Mouse (Mus musculus) heart, embryonic 15.5 days (tissue): Measurements from ENCODE around the gene Proca1. TPM values are rescaled to one million over a fixed set of nuclear protein-coding genes. Genes with fewer than 3 reads are reported as not detected.
A peak's percentile ranks its signal among the peaks of the same experiment; 100 is the strongest.

Source experiments
- ATAC-seq: fragments of 200-750 bp; cut with Nextera tagmentation; replicated peaks from 2 replicates; pipeline ENCODE4 v1.8.0; 2017; ENCODE audit warnings: low read depth, moderate TSS enrichment; ENCODE audit not compliant: insufficient number of reproducible peaks, insufficient read depth, low FRiP score
- H3K27ac ChIP-seq: fragments of 300-500 bp; sonication (generic); 2 replicates; pipeline ENCODE4 v1.5.1; 2015; ENCODE audit warnings: mild to moderate bottlenecking, inconsistent platforms
- H3K27me3 ChIP-seq: fragments of 300-500 bp; sonication (generic); 2 replicates; pipeline ENCODE4 v1.6.1; 2015; ENCODE audit warnings: inconsistent platforms
- H3K36me3 ChIP-seq: fragments of 300-500 bp; sonication (generic); 2 replicates; pipeline ENCODE4 v1.6.1; 2015; ENCODE audit warnings: mild to moderate bottlenecking, inconsistent platforms
- H3K4me1 ChIP-seq: fragments of 300-500 bp; sonication (generic); replicated peaks from 2 replicates; pipeline ENCODE4 v1.6.1; 2015; ENCODE audit warnings: inconsistent platforms
- H3K4me2 ChIP-seq: fragments of 300-500 bp; sonication (generic); 2 replicates; pipeline ENCODE4 v1.6.1; 2015; ENCODE audit warnings: inconsistent platforms, mild to moderate bottlenecking, moderate library complexity
- H3K4me3 ChIP-seq: fragments of 300-500 bp; sonication (generic); 2 replicates; pipeline ENCODE4 v1.5.1; 2015; ENCODE audit warnings: mild to moderate bottlenecking, inconsistent platforms
- H3K9ac ChIP-seq: fragments of 300-500 bp; sonication (generic); 2 replicates; pipeline ENCODE4 v1.6.1; 2015; ENCODE audit warnings: mild to moderate bottlenecking, inconsistent platforms
- H3K9me3 ChIP-seq: fragments of 300-500 bp; sonication (generic); replicated peaks from 2 replicates; pipeline ENCODE4 v1.6.1; 2016; ENCODE audit warnings: inconsistent platforms
- WGBS: fragments of 180-500 bp; shearing (Covaris S2); methylation state at CpG from one replicate; pipeline ENCODE4 v1.1.7; 2015; ENCODE audit warnings: mixed read lengths; 5-methylcytosine and 5-hydroxymethylcytosine counted together
- microRNA-seq: library from miRNA; unstranded; fragments of <30 nt; microRNA quantifications from one replicate; pipeline ENCODE4, GENCODE M21; 2016
- polyA plus RNA-seq: library from polyadenylated mRNA; unstranded; fragments of >200 nt; fragmentation: Nextera tagmentation; extraction: Ambion mirVana; gene quantifications from 2 replicates; pipeline ENCODE4 v1.2.1, GENCODE M21; 2015

The Proca1 gene
- polyA plus RNA-seq, 1 experiment from 2014 or later: 2.9 TPM

DNA sequence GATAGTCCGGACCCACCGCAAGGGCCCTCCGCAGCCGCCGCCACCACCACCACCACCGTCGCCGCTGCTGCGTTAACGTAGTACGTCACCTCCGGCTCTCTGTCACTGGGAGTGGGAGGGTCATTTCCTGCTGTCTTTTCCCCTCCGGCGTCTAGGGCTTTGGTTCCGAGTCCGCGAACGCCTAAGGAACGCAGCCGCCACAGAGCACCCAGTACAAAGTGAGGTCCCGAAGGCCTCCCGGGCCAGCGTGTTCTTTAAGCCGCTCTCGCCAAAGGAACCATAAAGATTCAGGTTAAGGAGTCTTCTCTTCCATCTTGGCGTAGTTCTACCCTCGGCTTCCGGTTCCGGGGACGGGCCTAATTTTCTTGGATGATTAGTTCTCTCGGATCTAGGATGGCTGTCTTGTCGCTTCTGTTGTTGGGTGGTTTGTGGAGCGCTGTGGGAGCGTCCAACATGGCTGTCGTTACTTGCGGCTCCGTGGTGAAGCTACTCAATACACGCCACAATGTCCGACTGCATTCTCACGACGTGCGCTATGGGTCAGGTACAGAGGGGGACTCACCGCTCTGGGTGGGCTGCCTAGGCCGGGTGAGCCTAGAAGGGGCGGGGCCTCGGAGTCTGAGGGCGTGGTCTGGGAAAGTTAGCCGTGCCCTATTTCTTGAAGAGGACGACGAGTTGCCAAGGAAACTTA lies 52.6 kb downstream of the Proca1 start, which contains the start of the genes Sdf2 and Supt6:
TSS of gene Sdf2 (plus strand) at position 120 of the 691 bp plus-strand sequence.
TSS of gene Supt6 (minus strand) at position 361 of the 691 bp plus-strand sequence.
- Histone ChIP-seq H3K27me3 (no peaks in the 10 kb centered on the region), H3K36me3 (peaks cover 7% of the 10 kb centered on the region; the same call in 1 of the 2 replicates), H3K9me3 (no peaks in the 10 kb centered on the region), H3K4me1 (peaks cover 32% of the 10 kb centered on the region), H3K9ac (peak within 1 kb of the TSS; percentile 97), H3K27ac (peak within 1 kb of the TSS; percentile 98), H3K4me3 (peak within 1 kb of the TSS; percentile 99), H3K4me2 (peak within 1 kb of the TSS; percentile 82)
- under 1% methylated on average over 50 of the region's 50 CpGs for WGBS
- ATAC-seq: peak; percentile 93

DNA sequence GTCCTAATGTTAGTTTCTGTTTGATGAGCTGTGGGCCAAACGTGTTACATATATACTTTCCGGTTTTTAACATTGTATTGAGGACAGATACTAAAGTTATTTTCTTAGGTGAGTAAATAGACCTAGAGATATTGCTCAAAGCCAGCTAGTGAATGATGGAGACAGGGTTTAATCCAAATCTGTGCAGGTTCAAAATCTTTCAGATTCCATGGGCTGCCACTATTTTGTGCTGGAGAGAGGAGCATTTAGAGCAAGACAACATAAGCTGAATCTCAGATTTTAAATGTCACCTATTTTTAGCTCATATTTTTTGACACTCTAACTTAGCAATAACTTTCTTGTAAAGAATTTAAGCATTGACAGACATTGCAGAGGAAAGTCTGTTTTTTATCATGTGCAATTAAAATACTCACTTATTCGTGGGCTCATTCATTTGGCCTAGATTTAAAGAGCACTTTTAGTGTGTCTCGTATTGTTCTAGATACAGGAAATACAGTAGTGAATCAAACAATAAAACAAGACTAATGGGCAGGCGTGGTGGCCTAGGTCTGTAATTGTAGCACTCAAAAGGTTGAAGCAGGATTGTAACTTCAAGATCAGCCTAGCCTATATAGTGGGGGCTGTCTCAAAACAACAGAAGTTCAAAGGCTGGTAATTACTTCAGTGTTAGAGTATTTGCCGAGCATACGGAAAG lies 53.3 kb downstream of the Proca1 start:
- Histone ChIP-seq H3K4me2 (peak overlapping the region; percentile 82), H3K9ac (peak overlapping the region; percentile 97), H3K4me1 (peaks cover 30% of the 10 kb centered on the region), H3K4me3 (peak overlapping the region; percentile 99), H3K9me3 (no peaks in the 10 kb centered on the region), H3K27ac (peak overlapping the region; percentile 98), H3K27me3 (no peaks in the 10 kb centered on the region), H3K36me3 (peaks cover 14% of the 10 kb centered on the region)
- ATAC-seq: no peak
- WGBS: 40% methylated on average over 7 of the region's 7 CpGs

GRCm38 (mm10) chr11:78247012-78247348 lies 53.8 kb downstream of the Proca1 start:
- H3K36me3 ChIP-seq: peaks cover 18% of the 10 kb centered on the region
- ATAC-seq: no peak
- H3K9ac ChIP-seq: no peak overlapping the region
- H3K9me3 ChIP-seq: no peaks in the 10 kb centered on the region
- no peaks in the 10 kb centered on the region for H3K27me3 ChIP-seq
- H3K27ac ChIP-seq: no peak overlapping the region
- peaks cover 29% of the 10 kb centered on the region for H3K4me1 ChIP-seq
- H3K4me2 ChIP-seq: peak overlapping the region; percentile 82
- WGBS: 65% methylated on average over 3 of the region's 3 CpGs
- peak overlapping the region; percentile 99; the same call in 1 of the 2 replicates for H3K4me3 ChIP-seq

GRCm38 (mm10) chr11:78247727-78248140 lies 54.5 kb downstream of the Proca1 start:
- H3K9ac ChIP-seq: no peak overlapping the region
- no peak overlapping the region for H3K27ac ChIP-seq
- peak overlapping the region; percentile 2; the same call in 1 of the 2 replicates for H3K4me2 ChIP-seq
- WGBS: 68% methylated on average over 4 of the region's 4 CpGs
- no peak for ATAC-seq
- H3K4me1 ChIP-seq: peaks cover 29% of the 10 kb centered on the region
- peaks cover 25% of the 10 kb centered on the region for H3K36me3 ChIP-seq
- H3K9me3 ChIP-seq: no peaks in the 10 kb centered on the region
- no peaks in the 10 kb centered on the region for H3K27me3 ChIP-seq
- H3K4me3 ChIP-seq: no peak overlapping the region

Small RNAs within 50 kb of the gene (microRNA-seq; reads per million reads assigned to microRNA genes)
- gene Mir7653: not detected

Other genes starting within 250 kb of the Proca1 start
- gene Phf12, start 210.6 kb upstream of the Proca1 start, polyA plus RNA-seq: 9.6 and 12.8 TPM in 2 replicates
- 10.7 and 14.0 TPM in 2 replicates for gene Dhrs13, start 161.1 kb upstream of the Proca1 start, polyA plus RNA-seq
- gene Flot2, start 155.5 kb upstream of the Proca1 start, polyA plus RNA-seq: 85.8 and 100 TPM in 2 replicates
- 21.1 and 24.5 TPM in 2 replicates for gene Eral1, start 113.0 kb upstream of the Proca1 start, polyA plus RNA-seq
- 14.1 and 16.2 TPM in 2 replicates for gene Fam222b, start 98.7 kb upstream of the Proca1 start, polyA plus RNA-seq
- gene Traf4, start 27.8 kb upstream of the Proca1 start, polyA plus RNA-seq: 30.8 and 42.8 TPM in 2 replicates
- gene Nek8, start 16.7 kb upstream of the Proca1 start, polyA plus RNA-seq: 12.4 and 17.3 TPM in 2 replicates
- 13.5 and 14.2 TPM in 2 replicates for gene Tlcd1, start 16.7 kb upstream of the Proca1 start, polyA plus RNA-seq
- gene Rpl23a, start 9.8 kb upstream of the Proca1 start, polyA plus RNA-seq: 717 and 816 TPM in 2 replicates
- gene Rab34, start 5.0 kb upstream of the Proca1 start, polyA plus RNA-seq: 54.5 and 72.1 TPM in 2 replicates
- 52.5 and 59.4 TPM in 2 replicates for gene Sdf2, start 52.4 kb downstream of the Proca1 start, polyA plus RNA-seq
- 12.9 and 18.6 TPM in 2 replicates for gene Supt6, start 52.6 kb downstream of the Proca1 start, polyA plus RNA-seq
- gene 2610507B11Rik, start 68.4 kb downstream of the Proca1 start, polyA plus RNA-seq: 63.9 and 71.9 TPM in 2 replicates
- 0.23 and 0.38 TPM in 2 replicates for gene BC030499, start 97.4 kb downstream of the Proca1 start, polyA plus RNA-seq
- 21.6 and 30.9 TPM in 2 replicates for gene Spag5, start 108.1 kb downstream of the Proca1 start, polyA plus RNA-seq
- gene Aldoc, start 129.6 kb downstream of the Proca1 start, polyA plus RNA-seq: 20.6 and 28.6 TPM in 2 replicates
- 46.1 and 62.4 TPM in 2 replicates for gene Pigs, start 135.0 kb downstream of the Proca1 start, polyA plus RNA-seq
- 31.0 and 43.3 TPM in 2 replicates for gene Unc119, start 150.1 kb downstream of the Proca1 start, polyA plus RNA-seq
- gene Foxn1, start 193.2 kb downstream of the Proca1 start, polyA plus RNA-seq: 0.78 and 8.9 TPM in 2 replicates
- 0.08 TPM in 1 of 2 replicates, not detected in the other for gene Slc13a2, start 228.8 kb downstream of the Proca1 start, polyA plus RNA-seq